Mouse (Mus musculus) brain, embryonic 14.5 days (tissue): ENCODE results near the gene Cgnl1.

Source experiments
- CTCF ChIP-seq: fragments of 200-500 bp; IDR thresholded peaks from 2 replicates; pipeline ENCODE4 v1.5.1; 2012; ENCODE audit warnings: inconsistent platforms, mild to moderate bottlenecking, moderate library complexity, borderline replicate concordance; ENCODE audit not compliant: insufficient read depth, insufficient read length; ENCODE audit errors: extremely low read depth
- POLR2A ChIP-seq: fragments of 200-500 bp; IDR thresholded peaks from 2 replicates; pipeline ENCODE4 v1.6.1; 2012; ENCODE audit warnings: mild to moderate bottlenecking, inconsistent platforms, borderline replicate concordance; ENCODE audit not compliant: poor library complexity, insufficient read depth, insufficient read length, severe bottlenecking; ENCODE audit errors: extremely low read depth

GRCm38 (mm10) chr9:71753529-71753928, 17.9 kb downstream of the Cgnl1 start:
- TF ChIP-seq POLR2A (no peak), CTCF (no peak)
